Mouse (Mus musculus) cerebellum, adult 9-11 months (tissue): ENCODE measurements at regions not wholly inside any gene's neighbourhood (a gene's known extent, or its start where the extent isn't known, plus 50 kb on each side); places are given as distances from the start of the nearest gene placed in this dataset.
"Not testable (repeated sequence)": the region's sequence is repeated elsewhere in the genome, so short reads cannot be mapped to it uniquely, and the experiment has no call there.

Experiments used
- DNase-seq: peaks from one replicate; pipeline ENCODE4 v3.0.0; 2022

DNA sequence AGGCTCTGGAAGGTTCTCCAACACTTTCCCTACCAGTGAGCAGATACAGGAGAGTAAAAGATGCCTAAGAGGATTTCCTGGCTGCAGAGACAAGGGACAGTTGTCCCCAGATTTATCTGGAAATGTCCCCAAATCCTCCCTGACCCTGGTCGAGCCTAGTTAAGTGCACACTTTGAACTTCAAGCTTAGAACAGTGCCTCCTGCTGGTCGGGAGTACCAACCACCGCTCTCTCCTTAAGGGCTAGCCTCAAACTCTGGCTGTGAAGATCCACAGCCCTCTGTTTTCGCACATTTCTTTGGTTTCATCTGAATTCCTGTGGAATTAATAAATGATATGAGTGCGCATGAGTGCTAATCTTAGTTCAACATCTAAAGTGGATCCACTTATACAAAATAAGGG is 146.1 kb upstream of the Sfswap start:
- DNase-seq, result no peak

DNA sequence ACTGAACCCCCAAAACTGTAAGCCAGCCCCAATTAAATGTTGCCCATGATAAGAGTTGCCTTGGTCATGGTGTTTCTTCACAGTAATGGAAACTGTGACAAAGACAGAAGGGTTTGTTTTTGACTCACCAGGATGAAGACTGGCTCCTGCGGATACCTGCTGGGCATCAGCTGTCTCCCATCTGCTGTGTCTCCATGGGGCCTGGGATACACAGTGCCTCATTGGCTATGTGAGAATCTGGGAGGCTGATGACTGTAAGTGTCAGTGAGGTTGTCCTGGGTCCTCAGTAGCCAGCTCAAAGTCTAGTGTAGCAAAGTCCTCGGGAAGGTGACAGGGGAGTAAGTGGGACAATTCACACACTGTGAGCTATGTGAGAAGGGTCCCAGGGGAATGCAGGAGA is 139.5 kb upstream of the Sfswap start:
- peak; percentile 92 for DNase-seq

DNA sequence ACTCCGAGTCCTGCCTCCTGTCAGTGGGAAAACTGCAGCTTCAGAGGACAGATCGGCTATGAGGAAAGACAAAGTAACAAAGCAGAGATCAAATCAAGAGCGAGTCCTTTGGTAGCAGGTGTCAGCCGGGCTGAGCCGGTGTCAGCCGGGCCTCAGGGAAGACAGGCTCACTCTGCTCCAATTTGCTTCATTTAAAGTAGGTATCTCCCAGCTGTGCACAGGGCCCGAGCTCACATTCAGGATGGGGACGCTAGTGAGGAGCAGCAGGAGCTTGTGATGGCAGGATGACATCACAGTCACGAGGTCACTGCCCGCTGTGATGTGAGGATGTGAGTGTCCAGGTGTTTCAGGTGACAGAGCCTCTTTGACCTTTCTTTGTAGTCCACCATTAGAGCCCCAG is 137.8 kb upstream of the Sfswap start:
- no peak for DNase-seq

DNA sequence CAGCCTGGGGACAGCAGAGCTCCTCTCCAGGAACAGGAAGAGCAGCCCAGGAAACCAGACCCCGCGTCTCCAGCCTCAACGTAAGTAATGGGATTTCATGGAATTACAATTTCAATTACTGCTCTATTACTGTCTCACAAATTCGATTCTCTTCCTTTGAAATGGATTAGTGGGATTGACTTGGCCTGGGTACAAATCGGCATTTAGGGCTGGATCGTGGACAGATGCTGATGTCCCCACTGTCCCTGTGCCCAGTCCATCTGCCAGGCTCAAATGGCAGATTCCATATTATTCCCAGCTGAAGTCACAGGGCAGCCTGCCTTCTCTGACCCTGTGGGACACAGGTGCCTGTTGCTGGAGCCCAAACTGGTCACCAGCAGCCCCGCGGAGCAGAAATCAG is 136.0 kb upstream of the Sfswap start:
- DNase-seq, result no peak

DNA sequence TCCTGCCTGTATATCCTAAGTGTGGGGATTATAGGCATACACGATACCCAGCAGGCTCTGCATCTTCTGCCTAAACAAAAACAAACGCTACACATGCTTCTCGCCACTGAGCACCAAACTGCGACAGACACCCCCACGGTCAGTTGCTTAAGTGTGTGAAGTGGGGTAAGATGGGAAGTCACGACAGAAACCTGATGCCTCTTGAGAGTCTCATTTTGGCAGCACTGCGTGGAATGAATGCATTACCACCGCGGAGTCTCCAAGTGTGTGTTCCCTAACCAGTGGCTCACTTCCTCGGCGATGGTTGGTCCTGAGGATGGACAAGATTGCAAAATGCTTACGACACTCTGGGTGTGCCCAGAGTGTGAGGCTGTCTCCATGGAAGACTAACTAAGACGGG is 133.8 kb upstream of the Sfswap start:
- DNase-seq, result no peak

DNA sequence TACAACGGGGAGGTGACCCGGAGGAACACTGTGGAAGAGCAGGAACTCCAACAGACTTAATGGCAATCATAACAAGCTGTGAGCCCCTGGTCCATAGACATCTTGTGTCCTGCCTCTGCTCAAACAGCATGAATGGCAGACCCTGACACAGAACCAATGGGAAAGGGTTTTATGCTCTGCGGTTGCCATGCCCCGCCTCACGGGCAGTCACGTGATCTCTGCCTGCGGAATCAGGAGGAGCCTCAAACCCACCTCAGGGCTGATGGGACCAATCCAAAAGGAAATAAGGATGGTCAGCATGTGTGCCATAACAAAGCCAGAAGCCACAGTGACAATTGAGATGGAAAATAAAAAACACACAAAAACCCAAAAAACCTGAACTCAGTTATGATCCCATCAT is 120.2 kb upstream of the Sfswap start:
- DNase-seq, result no peak

DNA sequence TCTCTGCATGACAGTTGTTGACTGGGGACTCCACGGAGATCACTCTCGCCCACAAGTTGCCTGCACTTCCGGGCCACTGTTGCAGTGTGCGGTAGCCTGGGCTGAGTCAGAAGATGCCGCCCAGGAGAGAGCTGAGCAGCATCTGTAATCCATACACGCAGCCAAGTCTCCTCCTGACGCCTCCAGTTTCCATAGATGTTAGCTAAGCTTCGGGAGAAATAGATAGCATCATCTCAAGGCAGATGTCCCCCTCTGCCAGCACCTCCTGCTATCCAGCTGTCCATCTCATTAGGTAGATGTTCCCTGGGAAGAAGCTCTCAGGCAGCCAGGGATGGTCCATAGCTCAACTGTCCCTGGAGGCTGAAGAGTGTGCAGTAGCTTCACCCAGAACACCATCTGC is 116.0 kb upstream of the Sfswap start:
- DNase-seq, result no peak

DNA sequence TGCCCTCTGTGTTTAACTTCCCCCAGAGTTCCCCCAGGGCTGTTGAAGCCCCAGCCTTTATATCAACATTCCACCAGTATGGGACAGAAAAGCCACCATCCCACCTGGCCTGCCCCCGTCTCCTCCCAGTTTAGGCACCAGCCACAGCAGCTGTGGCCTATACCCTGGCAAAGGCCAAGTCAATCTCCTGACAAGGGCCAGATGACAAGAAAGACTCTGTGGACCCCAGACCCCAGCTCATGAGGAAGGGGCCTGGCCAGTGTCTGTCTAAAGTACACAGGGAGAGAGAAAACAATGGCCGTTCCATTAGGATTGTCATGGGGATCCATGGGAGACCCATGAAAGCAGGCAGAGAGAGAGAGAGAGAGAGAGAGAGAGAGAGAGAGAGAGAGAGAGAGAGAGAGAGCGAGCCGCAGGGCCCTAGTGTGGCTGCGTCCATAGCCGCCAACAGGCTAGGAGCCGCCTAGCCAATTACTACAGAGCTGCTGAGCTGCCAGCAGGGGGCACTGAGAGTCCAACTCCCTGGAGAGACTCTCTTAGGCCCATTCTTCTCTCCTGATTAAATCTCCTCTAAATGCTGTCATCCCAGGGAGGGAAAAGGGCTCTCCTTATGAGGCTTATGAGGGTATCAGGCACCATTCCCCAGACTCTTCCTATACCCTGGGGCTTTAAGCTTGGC is 114.9 kb upstream of the Sfswap start:
- DNase-seq, result not testable (repeated sequence)

DNA sequence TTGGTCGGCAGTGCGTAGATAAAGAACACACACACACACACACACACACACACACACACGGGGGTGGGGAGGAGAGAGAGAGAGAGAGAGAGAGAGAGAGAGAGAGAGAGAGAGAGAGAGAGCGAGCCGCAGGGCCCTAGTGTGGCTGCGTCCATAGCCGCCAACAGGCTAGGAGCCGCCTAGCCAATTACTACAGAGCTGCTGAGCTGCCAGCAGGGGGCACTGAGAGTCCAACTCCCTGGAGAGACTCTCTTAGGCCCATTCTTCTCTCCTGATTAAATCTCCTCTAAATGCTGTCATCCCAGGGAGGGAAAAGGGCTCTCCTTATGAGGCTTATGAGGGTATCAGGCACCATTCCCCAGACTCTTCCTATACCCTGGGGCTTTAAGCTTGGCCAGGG is 114.3 kb upstream of the Sfswap start:
- DNase-seq, result not testable (repeated sequence)

DNA sequence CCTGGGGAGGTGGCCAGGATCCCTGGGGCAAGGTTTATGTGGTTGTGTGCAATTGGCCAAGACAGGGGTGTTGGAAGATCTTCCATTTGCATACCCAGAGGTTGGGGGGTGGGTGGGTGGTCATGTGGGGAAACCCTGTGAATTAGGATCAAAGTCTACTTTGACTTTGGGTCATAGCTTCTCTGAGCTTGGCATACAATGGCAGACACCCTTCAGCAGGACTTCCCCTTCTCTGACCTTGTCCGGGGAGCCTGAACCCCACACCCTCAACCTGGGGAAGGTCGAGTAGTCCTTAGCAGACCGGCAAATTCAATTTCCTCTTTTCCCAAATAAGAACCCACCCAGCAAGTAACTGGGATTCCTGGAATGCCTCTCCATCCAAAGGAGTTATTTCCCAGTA is 113.7 kb upstream of the Sfswap start:
- DNase-seq, result no peak

DNA sequence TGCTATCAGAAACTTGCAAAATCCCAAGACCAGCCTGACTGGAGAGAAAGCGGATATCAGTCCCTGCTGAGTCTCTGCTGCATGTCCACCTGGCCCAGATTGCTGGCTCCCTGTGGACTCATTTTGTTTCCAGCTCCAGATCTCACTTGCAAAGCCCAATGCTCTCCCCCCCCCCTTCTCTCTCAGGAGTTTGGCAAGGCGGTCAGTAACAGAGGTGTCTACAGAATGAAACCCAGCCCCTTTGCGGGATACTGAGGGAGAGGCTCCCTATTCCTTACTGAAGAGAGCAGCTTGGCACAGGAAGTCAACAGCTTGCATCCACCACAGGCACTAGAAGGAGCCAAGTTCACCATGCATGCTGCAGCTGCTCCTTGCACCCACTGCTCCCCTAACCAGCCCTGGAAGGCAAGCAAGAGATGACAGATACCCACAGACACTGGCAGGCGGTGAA is 110.1 kb upstream of the Sfswap start:
- peak; percentile 94 for DNase-seq

DNA sequence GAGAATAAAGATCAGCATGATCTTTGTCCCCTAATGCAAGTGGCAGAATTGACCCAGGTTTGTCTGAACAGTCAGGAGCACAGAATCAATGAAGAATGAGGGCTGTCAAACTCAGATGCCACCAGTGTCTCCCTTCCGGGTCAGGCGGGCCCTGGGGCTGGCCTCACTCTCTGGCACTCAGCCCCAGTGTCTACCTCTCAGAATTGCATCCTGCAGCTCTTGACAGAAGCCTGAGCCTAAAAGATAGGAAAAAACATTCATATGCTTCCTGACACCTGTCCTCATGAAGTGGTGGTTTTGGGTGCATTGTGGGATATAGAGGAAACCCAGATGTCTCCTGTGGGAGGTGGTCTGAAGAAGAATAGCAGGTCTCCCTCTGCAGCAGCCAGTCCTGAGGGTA is 107.9 kb upstream of the Sfswap start:
- DNase-seq, result peak; percentile 62

DNA sequence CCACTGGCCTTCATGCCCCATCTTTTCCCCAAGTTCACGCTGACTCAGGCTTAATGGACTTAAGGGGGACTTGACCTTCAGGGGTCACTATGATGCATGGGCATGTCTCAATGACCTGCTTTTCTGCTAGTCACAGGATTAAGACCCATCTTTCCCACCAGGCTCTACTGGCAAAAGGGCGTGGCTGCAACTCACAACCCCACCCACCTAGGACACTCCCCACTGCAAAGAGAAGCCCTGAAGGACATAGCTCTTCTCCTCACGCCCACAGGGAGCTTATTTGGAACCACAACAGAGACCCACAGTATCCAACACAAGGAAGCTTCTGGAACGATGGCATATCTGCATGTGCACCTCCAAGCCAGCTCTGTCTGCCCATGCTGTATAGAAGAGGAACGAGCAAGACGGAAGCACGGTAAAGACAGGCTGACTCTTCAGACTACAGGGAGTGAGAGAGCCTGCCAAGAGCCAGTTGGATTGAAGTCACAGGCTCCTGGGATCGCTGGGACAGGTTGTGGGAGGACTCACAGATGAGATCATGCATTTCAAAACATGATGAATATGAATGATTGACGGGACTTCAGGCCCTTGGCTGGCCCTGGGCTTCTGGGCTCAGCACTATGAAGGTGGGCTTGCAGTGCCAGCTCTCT is 107.3 kb upstream of the Sfswap start:
- peak; percentile 88 for DNase-seq

DNA sequence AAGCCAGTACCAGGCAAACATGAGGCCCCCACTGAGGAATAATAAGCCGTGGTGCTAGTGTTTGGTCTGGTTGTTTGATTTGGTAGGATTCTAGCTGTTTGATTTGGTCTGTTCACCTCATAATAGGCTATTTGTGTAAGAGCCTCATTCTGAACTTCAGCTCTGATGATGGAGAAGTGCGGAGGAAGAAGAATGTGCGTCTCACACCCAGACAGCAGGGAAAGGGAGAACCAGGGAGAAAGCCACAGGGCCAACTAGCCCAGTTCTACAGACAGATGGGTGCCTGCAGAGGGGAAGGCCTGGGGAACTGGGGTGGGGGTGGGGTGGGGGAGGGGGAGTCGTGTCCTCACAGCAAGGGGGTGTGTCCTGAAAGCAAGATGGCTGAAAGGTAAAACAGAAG is 106.6 kb upstream of the Sfswap start:
- DNase-seq, result no peak

DNA sequence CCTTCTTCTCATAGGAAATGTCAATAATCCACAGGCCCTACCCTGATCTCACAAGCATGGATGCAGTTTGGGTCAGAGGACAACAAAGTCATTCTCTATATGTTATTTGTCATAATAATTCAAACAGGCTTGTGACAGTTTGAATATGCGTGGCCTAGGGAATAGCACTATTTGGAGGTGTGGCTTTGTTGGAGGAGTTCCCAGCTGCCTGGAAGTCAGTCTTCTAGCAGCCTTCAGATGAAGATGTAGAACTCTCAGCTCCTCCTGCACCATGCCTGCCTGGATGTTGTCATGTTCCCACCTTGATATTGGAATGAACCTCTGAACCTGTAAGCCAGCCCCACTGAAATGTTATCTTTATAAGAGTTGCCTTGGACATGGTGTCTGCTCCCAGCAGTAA is 103.7 kb upstream of the Sfswap start:
- no peak for DNase-seq

DNA sequence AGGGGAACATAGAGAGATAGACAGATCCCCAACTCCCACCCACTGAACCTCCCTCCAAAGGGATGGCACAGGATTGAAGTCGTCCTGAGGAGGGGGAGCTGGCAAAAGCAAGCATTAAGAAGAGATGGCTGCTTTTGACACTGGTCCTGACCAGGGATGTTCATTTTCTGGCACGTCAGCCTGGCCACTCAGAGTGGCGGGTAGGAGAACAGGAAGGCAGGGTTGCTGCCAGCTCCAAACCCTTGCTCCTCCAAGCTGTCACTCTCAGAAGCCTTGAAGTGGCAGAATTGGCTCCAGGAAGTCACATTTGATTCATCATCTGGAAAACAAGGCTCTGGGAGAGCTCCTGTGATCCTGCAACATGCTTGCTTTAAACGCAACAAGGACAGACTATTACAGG is 94.8 kb upstream of the Sfswap start:
- peak; percentile 53 for DNase-seq

DNA sequence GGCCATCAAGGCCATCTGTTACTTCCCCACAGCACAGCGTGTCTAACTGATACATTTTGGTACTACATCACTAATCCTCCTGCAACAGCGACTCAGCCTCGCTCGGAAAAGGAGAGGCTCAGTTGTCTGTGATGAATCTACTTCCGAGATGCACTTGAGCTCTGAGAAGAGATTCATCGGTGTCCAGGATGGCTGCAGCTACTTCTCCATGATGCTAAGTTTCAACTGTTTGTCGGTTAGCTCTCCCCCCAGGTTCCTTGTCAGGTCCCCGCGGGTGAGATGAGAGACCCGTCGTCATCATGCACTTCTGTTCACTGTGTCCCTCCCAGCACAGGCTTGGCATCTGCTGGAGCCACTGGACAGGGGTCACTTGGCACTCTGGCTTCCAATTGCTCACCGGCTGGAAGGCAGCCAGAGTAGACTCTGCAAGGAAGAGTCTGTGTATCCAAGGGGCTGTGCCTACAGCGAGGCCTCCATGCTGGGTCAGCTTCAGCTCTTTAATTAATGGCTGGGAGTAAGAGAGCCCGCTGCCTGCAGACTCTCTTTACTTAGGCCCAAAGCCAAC is 91.5 kb upstream of the Sfswap start:
- peak; percentile 73 for DNase-seq

DNA sequence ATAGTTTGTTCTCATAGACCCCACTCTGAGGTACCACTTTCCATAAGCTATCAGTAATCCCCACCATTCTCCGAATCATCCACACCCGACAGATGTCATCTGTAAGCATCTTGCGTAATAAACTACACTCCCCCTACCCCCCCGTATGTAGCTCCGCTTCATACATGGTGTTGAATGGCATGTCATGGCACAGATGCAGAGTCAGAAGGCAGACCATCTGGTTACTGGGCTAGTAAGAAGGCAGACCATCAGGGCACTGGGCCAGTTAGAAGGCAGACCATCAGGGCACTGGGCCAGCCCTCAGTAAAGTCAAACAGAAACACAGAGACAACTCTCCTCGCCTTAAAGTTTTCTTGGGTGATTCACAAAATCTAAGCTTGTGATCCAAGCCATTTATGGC is 88.9 kb upstream of the Sfswap start:
- DNase-seq, result no peak

DNA sequence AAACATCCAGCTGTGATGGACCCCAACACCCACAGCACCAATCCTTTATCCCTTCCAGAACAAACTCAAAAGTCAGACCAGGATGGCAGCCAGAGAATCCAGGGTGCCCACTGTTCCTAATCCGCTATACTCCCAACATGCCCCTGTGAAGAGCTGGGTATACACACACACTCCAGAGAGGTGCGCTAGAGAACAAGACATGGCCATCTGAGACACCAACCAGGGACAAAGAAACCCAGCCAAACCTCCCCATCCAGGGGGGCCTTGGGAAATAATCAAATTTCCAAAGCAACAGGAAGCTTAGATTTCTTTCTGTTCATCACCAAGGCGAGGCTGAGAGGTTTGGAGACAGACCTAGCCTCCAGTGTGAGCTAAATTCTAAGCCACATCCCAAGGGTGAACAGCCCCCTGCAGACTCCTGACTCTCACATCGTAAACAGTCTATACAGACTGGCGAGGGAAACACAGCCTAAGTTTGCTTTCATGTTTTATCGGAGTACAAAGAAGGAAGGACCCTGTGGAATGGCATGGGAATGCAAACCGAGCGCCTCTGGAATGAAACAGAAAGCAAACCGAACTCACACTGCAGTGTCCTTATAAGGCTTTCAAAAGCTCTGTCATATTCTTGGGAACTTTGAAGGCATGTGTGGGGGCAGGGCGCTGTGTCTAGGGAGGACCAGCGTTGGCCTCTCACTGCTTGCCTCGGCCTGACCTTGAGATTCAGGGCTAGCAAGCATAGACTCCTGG is 85.9 kb upstream of the Sfswap start:
- DNase-seq, result no peak

DNA sequence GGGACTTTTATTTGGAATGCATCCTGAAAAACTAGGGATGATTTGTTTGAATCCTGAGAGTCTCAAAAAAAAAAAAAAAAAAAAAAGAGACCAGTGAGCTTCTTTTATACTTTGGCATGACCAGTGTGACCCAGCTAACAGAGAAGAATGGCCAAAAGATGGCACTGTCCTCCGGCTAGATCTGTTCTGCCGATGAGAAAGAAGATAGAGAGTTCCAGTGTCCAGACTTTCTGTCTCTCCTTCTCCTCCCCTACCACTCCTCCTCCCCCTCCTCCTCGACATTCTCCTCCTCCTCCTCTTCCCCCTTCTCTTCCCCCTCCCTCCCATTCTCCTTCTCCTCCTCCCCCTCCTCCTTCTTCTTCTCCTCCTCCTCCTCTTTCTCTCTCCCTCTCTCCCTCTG is 84.6 kb upstream of the Sfswap start:
- DNase-seq, result peak; percentile 80

DNA sequence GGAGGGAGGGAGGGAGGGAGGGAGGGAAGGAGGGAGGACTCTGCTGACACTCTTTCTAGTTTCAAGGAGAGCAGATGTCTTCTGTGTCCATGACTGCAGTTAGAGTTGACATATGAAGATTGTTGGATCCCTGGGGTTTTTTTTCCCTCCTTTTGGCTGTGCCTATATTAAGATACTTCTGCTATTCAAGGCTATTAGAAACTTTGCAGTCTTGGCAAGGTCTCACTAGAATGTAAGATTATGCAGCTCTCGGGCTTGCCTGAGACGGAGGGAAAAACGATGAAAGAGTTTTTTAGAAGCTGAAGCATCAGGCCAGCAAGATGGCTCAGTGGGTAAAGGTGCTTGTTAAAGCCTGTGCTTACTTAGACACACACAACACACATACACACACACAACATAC is 83.5 kb upstream of the Sfswap start:
- DNase-seq, result no peak

DNA sequence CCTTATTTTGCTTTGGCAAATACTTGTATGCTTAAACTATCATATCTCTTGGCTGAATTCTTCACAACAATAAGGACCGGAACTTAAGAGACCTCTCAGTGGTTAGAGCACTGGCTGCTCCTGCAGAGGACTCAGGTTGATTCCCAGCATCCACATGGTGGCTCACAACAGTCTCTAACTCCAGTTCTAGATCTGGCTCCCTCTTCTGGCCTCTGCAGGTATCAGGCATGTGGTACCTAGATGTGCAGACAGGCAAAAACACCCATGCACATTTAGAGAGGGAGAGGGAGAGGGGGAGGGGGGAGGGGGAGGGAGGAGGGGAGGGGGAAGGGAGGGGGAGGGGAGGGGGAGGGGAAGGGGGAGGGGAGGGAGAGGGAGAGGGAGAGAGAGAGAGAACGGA is 80.0 kb upstream of the Sfswap start:
- no peak for DNase-seq

DNA sequence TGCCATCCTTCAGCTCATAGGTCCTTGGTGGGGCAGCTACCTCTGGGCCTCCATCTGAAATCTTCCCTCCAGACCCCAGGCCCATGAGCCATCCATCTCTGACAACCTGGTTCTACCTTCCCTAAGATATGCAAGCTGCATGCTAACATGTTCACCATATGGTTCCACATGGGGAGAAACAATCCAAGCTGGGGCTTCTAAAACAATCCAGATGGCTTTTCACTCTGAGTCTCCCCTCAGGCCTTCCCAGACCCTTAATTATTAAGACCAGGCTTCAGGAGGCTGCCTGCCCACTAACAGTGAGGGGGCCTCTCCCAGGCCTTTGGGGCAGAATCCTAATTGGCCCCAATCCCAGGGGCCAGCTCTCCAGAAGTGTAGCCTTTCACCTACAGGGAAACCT is 71.1 kb upstream of the Sfswap start:
- DNase-seq, result no peak

DNA sequence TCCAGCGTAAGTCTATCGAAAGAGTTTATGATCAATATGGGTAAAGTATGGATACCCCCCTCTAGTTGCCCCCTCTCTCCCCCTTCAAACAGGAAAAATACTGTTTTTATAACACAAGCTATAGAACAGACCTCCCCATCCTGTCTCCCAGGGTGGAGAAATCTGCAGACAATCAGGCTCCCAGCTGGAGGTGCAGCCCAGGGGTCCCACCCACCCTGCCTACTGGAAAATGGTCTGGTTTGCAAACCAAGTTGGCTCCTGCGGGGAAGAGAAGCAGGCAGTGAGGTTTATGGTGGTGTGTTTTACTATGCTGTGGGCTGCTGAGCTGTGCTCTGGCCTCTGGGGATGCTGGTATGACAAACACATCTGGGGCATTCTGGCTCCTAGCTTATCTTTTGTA is 70.7 kb upstream of the Sfswap start:
- DNase-seq, result no peak
